Mouse (Mus musculus): Measurements from ENCODE around the gene Poln. TPM values are rescaled to one million over a fixed set of nuclear protein-coding genes. Genes with fewer than 3 reads are reported as not detected.

Poln gene
- total and polyA plus RNA-seq, 3 experiments: 0.83 to 2.9 TPM; not detected in 1

DNA sequence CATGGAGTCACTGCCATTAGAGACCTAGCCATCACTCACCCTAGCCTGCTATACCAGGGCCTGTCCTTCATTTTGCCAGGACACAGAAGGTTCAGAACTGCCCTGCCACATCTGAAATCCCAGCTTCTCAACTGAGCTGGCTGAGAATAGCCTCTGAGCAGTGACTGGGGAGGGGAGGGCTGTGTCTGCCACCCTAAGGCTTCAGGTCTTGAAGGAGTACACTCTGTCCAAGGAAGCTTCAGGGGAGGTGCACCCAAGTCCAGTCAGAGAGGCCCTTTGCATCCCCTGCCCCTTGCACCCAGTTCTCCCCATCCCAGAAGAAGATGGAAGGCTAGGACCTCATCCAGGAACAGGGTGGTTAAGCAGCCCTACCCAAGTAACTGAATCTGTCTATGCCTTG, 16.5 kb upstream of the Poln start:
- ATAC-seq (ENCODE audit: extremely low read depth, insufficient number of reproducible peaks, low FRiP score, poor library complexity, severe bottlenecking): no peak
- TF ChIP-seq GATA1 (IDR thresholded peaks at IDR 0.05; ENCODE audit: borderline replicate concordance, low read length) (no peak), GATA2 (IDR thresholded peaks at IDR 0.05; ENCODE audit: borderline replicate concordance, low read depth, low read length) (no peak), POLR2AphosphoS5 (IDR thresholded peaks at IDR 0.05; ENCODE audit: insufficient replicate concordance, low read depth, low read length) (no peak), CTCF (IDR thresholded peaks at IDR 0.05; ENCODE audit: low read depth, low read length) (no peak), TAL1 (conservative IDR thresholded peaks at IDR 0.05; ENCODE audit: low read depth, low read length) (no peak)

DNA sequence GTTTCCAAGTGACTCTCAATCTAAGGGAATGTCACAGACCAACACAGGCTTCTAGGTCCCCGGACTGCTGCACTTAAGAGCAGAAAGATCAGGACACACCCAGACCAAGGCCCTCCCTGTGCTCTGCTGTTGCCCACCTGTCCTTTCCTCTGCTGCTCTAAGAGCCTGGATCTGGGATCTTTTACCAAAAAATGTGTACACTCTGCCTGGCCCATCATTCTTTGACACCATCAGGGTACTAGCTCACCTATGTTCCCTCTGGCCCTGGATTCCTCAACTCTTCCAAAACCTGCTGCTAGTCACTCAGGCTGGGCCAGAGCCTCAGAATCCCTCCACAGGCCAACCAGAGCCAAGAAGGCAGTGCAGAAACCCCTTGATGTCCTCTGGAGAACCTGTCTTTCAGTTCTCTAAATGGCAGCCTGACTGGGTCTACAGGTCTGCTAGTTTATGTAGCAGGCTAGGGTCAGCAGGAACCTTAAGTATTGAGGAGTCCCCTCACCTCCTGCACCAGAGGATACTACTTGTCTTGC, 15.9 kb upstream of the Poln start:
- H3K9me3 ChIP-seq (replicated peaks): no peaks in the 10 kb centered on the region
- DNase-seq (ENCODE audit: low spot score): no peak
- ATAC-seq (ENCODE audit: extremely low read depth, insufficient number of reproducible peaks, low FRiP score, poor library complexity, severe bottlenecking): no peak
- H3K27me3 ChIP-seq (ENCODE audit: insufficient read depth, low read length): peaks cover 21% of the 10 kb centered on the region; the same call in 1 of the 2 replicates
- peaks cover 36% of the 10 kb centered on the region for H3K4me1 ChIP-seq (ENCODE audit: insufficient read depth, low read depth, low read length)
- TF ChIP-seq CTCF (IDR thresholded peaks at IDR 0.05; ENCODE audit: low read depth, low read length): no peak
- no peak for TF ChIP-seq TAL1 (conservative IDR thresholded peaks at IDR 0.05; ENCODE audit: low read depth, low read length)
- TF ChIP-seq GATA2 (IDR thresholded peaks at IDR 0.05; ENCODE audit: borderline replicate concordance, low read depth, low read length): no peak
- no peak for TF ChIP-seq POLR2AphosphoS5 (IDR thresholded peaks at IDR 0.05; ENCODE audit: insufficient replicate concordance, low read depth, low read length)
- no peak for TF ChIP-seq GATA1 (IDR thresholded peaks at IDR 0.05; ENCODE audit: borderline replicate concordance, low read length)
- peaks cover 14% of the 10 kb centered on the region for H3K36me3 ChIP-seq (replicated peaks)
- H3K4me3 ChIP-seq (ENCODE audit: low read depth, low read length): no peak overlapping the region

More for the DNA sequence above, 16.5 kb upstream of the Poln start:
- Histone ChIP-seq H3K9me3 (replicated peaks) (no peaks in the 10 kb centered on the region), H3K4me1 (ENCODE audit: insufficient read depth, low read depth, low read length) (peaks cover 41% of the 10 kb centered on the region), H3K36me3 (replicated peaks) (peaks cover 12% of the 10 kb centered on the region), H3K27me3 (ENCODE audit: insufficient read depth, low read length) (peaks cover 20% of the 10 kb centered on the region; the same call in 1 of the 2 replicates), H3K4me3 (ENCODE audit: low read depth, low read length) (no peak overlapping the region)
- DNase-seq (ENCODE audit: low spot score): no peak

DNA sequence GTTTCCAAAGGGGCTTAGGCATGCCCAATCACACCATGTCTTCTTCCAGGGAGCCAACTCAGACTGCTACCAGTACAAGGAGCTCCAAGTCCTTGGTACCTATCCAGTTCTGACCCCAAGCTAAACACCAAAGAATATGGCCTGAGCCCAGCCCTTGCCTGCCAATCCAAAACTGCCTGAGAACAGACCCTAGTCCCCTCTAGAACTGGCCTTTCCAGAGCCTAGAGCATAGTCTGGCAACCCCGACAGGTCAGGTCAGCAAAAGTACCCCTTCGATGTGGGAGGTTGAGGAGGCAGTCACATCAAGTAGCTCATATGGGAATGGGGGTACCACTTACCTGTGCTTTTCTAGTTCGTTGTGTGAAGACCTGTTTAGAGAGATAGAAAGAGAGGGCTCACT, 14.7 kb upstream of the Poln start:
- H3K4me3 ChIP-seq (ENCODE audit: low read depth, low read length): no peak overlapping the region
- peaks cover 22% of the 10 kb centered on the region; the same call in 1 of the 2 replicates for H3K27me3 ChIP-seq (ENCODE audit: insufficient read depth, low read length)
- H3K4me1 ChIP-seq (ENCODE audit: insufficient read depth, low read depth, low read length): peaks cover 27% of the 10 kb centered on the region
- ATAC-seq (ENCODE audit: extremely low read depth, insufficient number of reproducible peaks, low FRiP score, poor library complexity, severe bottlenecking) (no peak), DNase-seq (ENCODE audit: low spot score) (no peak)
- TF ChIP-seq GATA2 (IDR thresholded peaks at IDR 0.05; ENCODE audit: borderline replicate concordance, low read depth, low read length) (no peak), TAL1 (conservative IDR thresholded peaks at IDR 0.05; ENCODE audit: low read depth, low read length) (no peak), POLR2AphosphoS5 (IDR thresholded peaks at IDR 0.05; ENCODE audit: insufficient replicate concordance, low read depth, low read length) (no peak), GATA1 (IDR thresholded peaks at IDR 0.05; ENCODE audit: borderline replicate concordance, low read length) (no peak), CTCF (IDR thresholded peaks at IDR 0.05; ENCODE audit: low read depth, low read length) (no peak)
- H3K36me3 ChIP-seq (replicated peaks): peaks cover 14% of the 10 kb centered on the region
- no peaks in the 10 kb centered on the region for H3K9me3 ChIP-seq (replicated peaks)

DNA sequence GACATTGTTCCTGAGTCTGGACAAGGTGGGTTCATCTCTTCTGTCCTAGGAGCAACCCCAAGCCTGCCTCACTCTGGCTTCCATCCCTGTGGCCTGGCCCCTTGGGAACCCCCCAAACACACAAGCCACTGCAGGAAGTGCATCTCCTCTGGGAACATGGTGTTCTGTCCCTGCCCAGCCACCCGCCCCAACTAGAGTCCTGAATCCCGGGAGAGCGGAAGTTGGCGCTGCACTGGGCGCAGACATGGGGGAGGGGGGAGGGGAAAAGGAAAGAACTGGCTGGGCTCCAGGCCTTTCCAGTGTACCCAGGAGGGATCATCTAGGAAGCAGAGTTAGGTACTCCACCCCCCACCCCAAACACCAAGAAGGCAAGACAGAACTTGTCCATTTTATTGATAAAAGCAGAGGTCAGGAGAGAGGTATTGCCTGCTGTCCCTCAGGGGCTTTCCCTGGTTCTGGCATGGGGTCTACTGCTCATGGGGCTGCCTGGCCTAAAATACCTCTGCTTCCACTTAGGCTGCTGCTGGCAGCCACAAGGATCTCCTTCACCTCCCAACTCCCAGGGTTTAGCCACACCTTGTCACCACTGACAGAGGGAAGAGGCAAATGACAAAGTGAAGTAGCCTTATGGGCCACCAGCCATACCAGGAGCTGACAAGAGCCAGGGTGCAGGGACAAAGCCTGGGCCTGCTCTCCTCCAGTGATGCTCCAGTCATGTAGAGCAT, 14.1 kb upstream of the Poln start:
- DNase-seq (ENCODE audit: low spot score) (no peak), ATAC-seq (ENCODE audit: extremely low read depth, insufficient number of reproducible peaks, low FRiP score, poor library complexity, severe bottlenecking) (no peak)
- Histone ChIP-seq H3K4me1 (ENCODE audit: insufficient read depth, low read depth, low read length) (peaks cover 21% of the 10 kb centered on the region), H3K9me3 (replicated peaks) (no peaks in the 10 kb centered on the region), H3K27me3 (ENCODE audit: insufficient read depth, low read length) (peaks cover 26% of the 10 kb centered on the region; the same call in 1 of the 2 replicates), H3K4me3 (ENCODE audit: low read depth, low read length) (no peak overlapping the region), H3K36me3 (replicated peaks) (peaks cover 17% of the 10 kb centered on the region)
- no peak for TF ChIP-seq POLR2AphosphoS5 (IDR thresholded peaks at IDR 0.05; ENCODE audit: insufficient replicate concordance, low read depth, low read length)
- TF ChIP-seq GATA1 (IDR thresholded peaks at IDR 0.05; ENCODE audit: borderline replicate concordance, low read length): no peak
- TF ChIP-seq TAL1 (conservative IDR thresholded peaks at IDR 0.05; ENCODE audit: low read depth, low read length): no peak
- TF ChIP-seq GATA2 (IDR thresholded peaks at IDR 0.05; ENCODE audit: borderline replicate concordance, low read depth, low read length): no peak
- TF ChIP-seq CTCF (IDR thresholded peaks at IDR 0.05; ENCODE audit: low read depth, low read length): no peak

DNA sequence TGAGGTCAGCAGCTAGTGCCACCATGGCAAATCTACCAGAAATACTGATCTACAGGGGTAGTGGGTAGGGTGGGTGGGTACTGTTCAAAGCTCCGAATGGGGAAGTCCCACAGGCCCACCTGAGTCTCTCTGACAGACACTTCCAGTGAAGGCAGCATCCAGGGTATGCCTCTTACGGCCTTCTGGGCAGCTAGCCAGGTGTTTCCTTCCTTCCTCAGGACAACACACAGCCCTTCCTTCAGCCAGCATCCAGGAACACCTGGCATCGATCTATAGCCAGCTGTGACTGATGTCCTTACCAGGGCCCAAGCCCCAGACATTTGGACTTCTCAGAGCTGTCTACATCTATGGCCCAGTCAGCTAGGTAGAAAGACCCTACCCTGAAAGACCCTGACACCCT, 13.2 kb upstream of the Poln start:
- Histone ChIP-seq H3K4me1 (ENCODE audit: insufficient read depth, low read depth, low read length) (peaks cover 17% of the 10 kb centered on the region), H3K27me3 (ENCODE audit: insufficient read depth, low read length) (peaks cover 29% of the 10 kb centered on the region; the same call in 1 of the 2 replicates), H3K4me3 (ENCODE audit: low read depth, low read length) (no peak overlapping the region), H3K9me3 (replicated peaks) (no peaks in the 10 kb centered on the region), H3K36me3 (replicated peaks) (peaks cover 23% of the 10 kb centered on the region)
- TF ChIP-seq TAL1 (conservative IDR thresholded peaks at IDR 0.05; ENCODE audit: low read depth, low read length) (no peak), GATA1 (IDR thresholded peaks at IDR 0.05; ENCODE audit: borderline replicate concordance, low read length) (no peak), POLR2AphosphoS5 (IDR thresholded peaks at IDR 0.05; ENCODE audit: insufficient replicate concordance, low read depth, low read length) (no peak), CTCF (IDR thresholded peaks at IDR 0.05; ENCODE audit: low read depth, low read length) (no peak), GATA2 (IDR thresholded peaks at IDR 0.05; ENCODE audit: borderline replicate concordance, low read depth, low read length) (no peak)
- ATAC-seq (ENCODE audit: extremely low read depth, insufficient number of reproducible peaks, low FRiP score, poor library complexity, severe bottlenecking) (no peak), DNase-seq (ENCODE audit: low spot score) (no peak)

DNA sequence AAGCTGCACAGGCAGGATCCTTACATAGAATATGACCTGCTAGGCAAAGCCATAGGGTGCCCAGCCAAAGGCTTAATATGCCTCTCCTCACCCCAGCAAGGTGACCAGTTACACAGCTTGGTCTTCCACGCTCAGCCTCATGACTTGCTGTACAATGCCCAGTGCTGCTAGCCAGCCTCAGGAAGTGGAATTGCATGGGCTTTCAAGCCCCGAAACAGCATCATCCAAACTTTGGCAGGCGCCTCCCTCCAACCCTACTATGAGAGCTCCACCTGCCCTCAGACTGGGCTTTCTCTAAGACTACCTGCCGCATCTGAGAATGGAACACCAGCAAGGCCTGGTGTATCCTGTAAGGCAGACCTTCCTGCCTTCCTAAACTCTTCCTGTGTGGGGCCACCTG, 8.6 kb upstream of the Poln start:
- H3K4me3 ChIP-seq (ENCODE audit: low read depth, low read length): no peak overlapping the region
- peaks cover 44% of the 10 kb centered on the region for H3K36me3 ChIP-seq (replicated peaks)
- ATAC-seq (ENCODE audit: extremely low read depth, insufficient number of reproducible peaks, low FRiP score, poor library complexity, severe bottlenecking) (no peak), DNase-seq (ENCODE audit: low spot score) (no peak)
- no peak for TF ChIP-seq GATA1 (IDR thresholded peaks at IDR 0.05; ENCODE audit: borderline replicate concordance, low read length)
- TF ChIP-seq CTCF (IDR thresholded peaks at IDR 0.05; ENCODE audit: low read depth, low read length): no peak
- TF ChIP-seq TAL1 (conservative IDR thresholded peaks at IDR 0.05; ENCODE audit: low read depth, low read length): no peak
- no peak for TF ChIP-seq POLR2AphosphoS5 (IDR thresholded peaks at IDR 0.05; ENCODE audit: insufficient replicate concordance, low read depth, low read length)
- no peak for TF ChIP-seq GATA2 (IDR thresholded peaks at IDR 0.05; ENCODE audit: borderline replicate concordance, low read depth, low read length)
- H3K27me3 ChIP-seq (ENCODE audit: insufficient read depth, low read length): peaks cover 32% of the 10 kb centered on the region
- no peaks in the 10 kb centered on the region for H3K9me3 ChIP-seq (replicated peaks)
- H3K4me1 ChIP-seq (ENCODE audit: insufficient read depth, low read depth, low read length): peaks cover 9% of the 10 kb centered on the region; the same call in 1 of the 2 replicates
